Mouse (Mus musculus) stomach, embryonic 15.5 days (tissue): ENCODE results near the gene Tent2. TPM values are rescaled to one million over a fixed set of nuclear protein-coding genes. Genes with fewer than 3 reads are reported as not detected.

Source experiments
- ATAC-seq: fragments of 200-750 bp; cut with Nextera tagmentation; 2 replicates; pipeline ENCODE4 v1.8.0; 2017; ENCODE audit warnings: low read depth, moderate number of reproducible peaks, moderate TSS enrichment; ENCODE audit not compliant: insufficient read depth, low FRiP score
- H3K27ac ChIP-seq: fragments of 300-500 bp; sonication (generic); 2 replicates; pipeline ENCODE4 v1.5.1; 2015; ENCODE audit warnings: mild to moderate bottlenecking, inconsistent platforms
- H3K27me3 ChIP-seq: fragments of 300-500 bp; sonication (generic); replicated peaks from 2 replicates; pipeline ENCODE4 v1.6.1; 2015; ENCODE audit warnings: inconsistent platforms
- H3K36me3 ChIP-seq: fragments of 300-500 bp; sonication (generic); 2 replicates; pipeline ENCODE4 v1.6.1; 2015; ENCODE audit warnings: inconsistent platforms
- H3K4me1 ChIP-seq: fragments of 300-500 bp; sonication (generic); 2 replicates; pipeline ENCODE4 v1.6.1; 2015; ENCODE audit warnings: inconsistent platforms
- H3K4me2 ChIP-seq: fragments of 300-500 bp; sonication (generic); 2 replicates; pipeline ENCODE4 v1.6.1; 2015; ENCODE audit warnings: mild to moderate bottlenecking, inconsistent platforms
- H3K4me3 ChIP-seq: fragments of 300-500 bp; sonication (generic); replicated peaks from 2 replicates; pipeline ENCODE4 v1.5.1; 2015; ENCODE audit warnings: inconsistent platforms
- H3K9ac ChIP-seq: fragments of 300-500 bp; sonication (generic); 2 replicates; pipeline ENCODE4 v1.6.1; 2015; ENCODE audit warnings: inconsistent platforms
- H3K9me3 ChIP-seq: fragments of 300-500 bp; sonication (generic); 2 replicates; pipeline ENCODE4 v1.6.1; 2016; ENCODE audit warnings: inconsistent platforms
- WGBS: fragments of 180-500 bp; shearing (Covaris S2); methylation state at CpG from one replicate; pipeline ENCODE4 v1.1.7; 2015; 5-methylcytosine and 5-hydroxymethylcytosine counted together
- polyA plus RNA-seq: library from polyadenylated mRNA; unstranded; fragments of >200 nt; fragmentation: Nextera tagmentation; extraction: Ambion mirVana; gene quantifications from 2 replicates; pipeline ENCODE4 v1.2.1, GENCODE M21; 2015

Tent2 gene
- polyA plus RNA-seq: 55.0 and 60.9 TPM in 2 replicates

- Histone ChIP-seq H3K4me3 (peak within 1 kb of the TSS; percentile 88), H3K27ac (peak within 1 kb of the TSS; percentile 96), H3K4me1 (0 out of 2 replicates have a peak, but pooled peaks cover 2% of the 10 kb centered on the region), H3K36me3 (no peaks in the 10 kb centered on the region), H3K9me3 (no peaks in the 10 kb centered on the region), H3K4me2 (peak within 1 kb of the TSS; percentile 56), H3K27me3 (no peaks in the 10 kb centered on the region), H3K9ac (peak within 1 kb of the TSS; percentile 87)
- ATAC-seq: peak; percentile 99
- under 1% methylated on average over 67 of the region's 72 CpGs for WGBS
Observed at GRCm38 (mm10) chr13:93191831-93192645, at the start of gene Tent2. Gene Tent2 (minus strand): TSS chr13:93192385.

GRCm38 (mm10) chr13:93241180-93241579, 49.0 kb upstream of the Tent2 start:
- no peak for ATAC-seq
- WGBS: 75% methylated on average over 3 of the region's 3 CpGs
- H3K4me2 ChIP-seq: no peak overlapping the region
- H3K27me3 ChIP-seq: no peaks in the 10 kb centered on the region
- H3K4me1 ChIP-seq: no peaks in the 10 kb centered on the region
- no peak overlapping the region for H3K27ac ChIP-seq
- H3K4me3 ChIP-seq: no peak overlapping the region
- H3K9ac ChIP-seq: no peak overlapping the region
- H3K36me3 ChIP-seq: no peaks in the 10 kb centered on the region
- no peaks in the 10 kb centered on the region for H3K9me3 ChIP-seq

GRCm38 (mm10) chr13:93239561-93239960, 47.4 kb upstream of the Tent2 start:
- Histone ChIP-seq H3K27ac (no peak overlapping the region), H3K9ac (no peak overlapping the region), H3K9me3 (no peaks in the 10 kb centered on the region), H3K36me3 (no peaks in the 10 kb centered on the region), H3K4me2 (no peak overlapping the region), H3K4me1 (no peaks in the 10 kb centered on the region), H3K27me3 (no peaks in the 10 kb centered on the region), H3K4me3 (no peak overlapping the region)
- no peak for ATAC-seq
- 53% methylated on average over 3 of the region's 7 CpGs for WGBS

DNA sequence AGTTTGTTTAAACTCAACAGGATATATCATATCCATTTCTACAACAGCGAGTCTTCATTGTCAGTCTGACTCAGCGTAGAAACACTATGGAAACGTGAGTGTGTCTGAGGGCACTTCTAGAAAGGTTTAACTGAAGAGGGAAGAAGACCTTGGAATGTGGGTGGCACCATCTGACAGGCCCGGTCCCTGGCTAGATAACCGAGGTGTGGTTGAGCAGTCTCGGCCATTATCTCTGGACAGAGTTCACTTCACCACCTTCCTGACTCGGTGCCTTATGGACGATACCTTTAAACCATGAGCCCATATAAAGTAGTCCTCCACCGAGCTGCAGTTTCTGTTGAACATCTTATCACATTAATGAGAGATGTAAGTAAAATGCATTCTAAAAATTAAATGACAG, 46.9 kb upstream of the Tent2 start:
- Histone ChIP-seq H3K4me3 (no peak overlapping the region), H3K4me2 (no peak overlapping the region), H3K27ac (no peak overlapping the region), H3K9me3 (no peaks in the 10 kb centered on the region), H3K27me3 (no peaks in the 10 kb centered on the region), H3K4me1 (no peaks in the 10 kb centered on the region), H3K9ac (no peak overlapping the region), H3K36me3 (no peaks in the 10 kb centered on the region)
- ATAC-seq: peak; percentile 68; the same call in 1 of the 2 replicates
- 48% methylated on average over 9 of the region's 9 CpGs for WGBS

- WGBS: 51% methylated on average over 9 of the region's 9 CpGs
- H3K4me3 ChIP-seq: no peak overlapping the region
- H3K27me3 ChIP-seq: no peaks in the 10 kb centered on the region
- H3K27ac ChIP-seq: no peak overlapping the region
- no peaks in the 10 kb centered on the region for H3K36me3 ChIP-seq
- 0 out of 2 replicates have a peak, but pooled peaks have one; percentile 36 for ATAC-seq
- no peak overlapping the region for H3K9ac ChIP-seq
- H3K4me1 ChIP-seq: no peaks in the 10 kb centered on the region
- no peak overlapping the region for H3K4me2 ChIP-seq
- H3K9me3 ChIP-seq: no peaks in the 10 kb centered on the region
Observed at GRCm38 (mm10) chr13:93237677-93238398, 45.7 kb upstream of the Tent2 start.

GRCm38 (mm10) chr13:93234267-93235039, 42.3 kb upstream of the Tent2 start:
- Histone ChIP-seq H3K4me3 (no peak overlapping the region), H3K4me2 (no peak overlapping the region), H3K27ac (no peak overlapping the region), H3K9me3 (no peaks in the 10 kb centered on the region), H3K36me3 (no peaks in the 10 kb centered on the region), H3K27me3 (no peaks in the 10 kb centered on the region), H3K9ac (no peak overlapping the region), H3K4me1 (no peaks in the 10 kb centered on the region)
- no peak for ATAC-seq
- 77% methylated on average over 4 of the region's 4 CpGs for WGBS

DNA sequence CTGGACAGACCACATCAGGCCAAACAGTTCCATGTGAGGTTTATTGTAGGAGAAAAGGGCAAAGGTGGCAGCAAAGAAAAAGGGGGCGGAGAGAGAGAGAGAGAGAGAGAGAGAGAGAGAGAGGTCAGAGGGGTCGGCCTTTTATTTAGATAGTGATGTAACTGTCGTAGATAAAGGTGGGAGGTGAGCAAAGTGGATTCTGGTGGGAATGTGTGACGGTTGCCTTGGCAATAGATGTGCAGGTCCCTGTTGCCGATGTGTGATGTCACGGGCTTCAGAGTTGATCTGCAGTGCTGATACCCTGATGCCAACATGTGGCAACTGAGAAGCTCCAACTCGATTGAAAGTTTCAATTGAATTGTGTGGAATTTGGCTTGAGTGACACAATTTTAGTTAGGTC, 40.1 kb upstream of the Tent2 start:
- H3K4me2 ChIP-seq: no peak overlapping the region
- H3K4me3 ChIP-seq: no peak overlapping the region
- no peak overlapping the region for H3K27ac ChIP-seq
- 67% methylated on average over 7 of the region's 7 CpGs for WGBS
- ATAC-seq: no peak
- no peak overlapping the region for H3K9ac ChIP-seq
- no peaks in the 10 kb centered on the region for H3K4me1 ChIP-seq
- no peaks in the 10 kb centered on the region for H3K36me3 ChIP-seq
- H3K9me3 ChIP-seq: no peaks in the 10 kb centered on the region
- no peaks in the 10 kb centered on the region for H3K27me3 ChIP-seq

DNA sequence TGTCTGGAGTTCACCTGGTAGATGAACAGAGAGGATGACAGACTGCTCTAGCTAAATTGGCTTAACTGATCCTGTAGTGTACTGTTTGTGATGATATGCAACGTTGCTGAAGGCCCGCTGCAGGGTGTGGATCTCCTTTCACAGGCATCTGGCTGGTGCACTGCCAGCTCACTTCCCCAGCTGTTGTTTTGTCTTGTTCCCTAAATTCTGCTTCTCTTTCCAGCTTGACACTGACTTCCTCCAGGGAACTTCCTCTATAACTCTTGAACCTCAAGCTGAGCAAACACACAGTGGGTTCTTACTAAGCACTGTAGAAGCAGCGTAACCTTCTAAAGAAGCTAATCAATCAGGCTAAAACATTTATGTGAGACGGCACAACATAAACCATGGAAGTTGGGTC, 38.8 kb upstream of the Tent2 start:
- Histone ChIP-seq H3K9me3 (no peaks in the 10 kb centered on the region), H3K9ac (no peak overlapping the region), H3K4me1 (no peaks in the 10 kb centered on the region), H3K36me3 (no peaks in the 10 kb centered on the region), H3K27me3 (no peaks in the 10 kb centered on the region), H3K4me3 (no peak overlapping the region), H3K27ac (no peak overlapping the region), H3K4me2 (no peak overlapping the region)
- no peak for ATAC-seq
- WGBS: 44% methylated on average over 4 of the region's 4 CpGs

GRCm38 (mm10) chr13:93211741-93212140, 19.6 kb upstream of the Tent2 start:
- no peaks in the 10 kb centered on the region for H3K4me1 ChIP-seq
- no peaks in the 10 kb centered on the region for H3K36me3 ChIP-seq
- 46% methylated on average over 1 of the region's 1 CpGs for WGBS
- H3K4me3 ChIP-seq: no peak overlapping the region
- no peak for ATAC-seq
- H3K27ac ChIP-seq: no peak overlapping the region
- no peaks in the 10 kb centered on the region for H3K9me3 ChIP-seq
- no peak overlapping the region for H3K4me2 ChIP-seq
- H3K9ac ChIP-seq: no peak overlapping the region
- H3K27me3 ChIP-seq: no peaks in the 10 kb centered on the region

GRCm38 (mm10) chr13:93192646-93193026, 451 bp upstream of the Tent2 start:
- Histone ChIP-seq H3K9me3 (no peaks in the 10 kb centered on the region), H3K4me3 (peak overlapping the region; percentile 88), H3K27ac (peak overlapping the region; percentile 64; the same call in 1 of the 2 replicates), H3K9ac (no peak overlapping the region), H3K36me3 (no peaks in the 10 kb centered on the region), H3K27me3 (no peaks in the 10 kb centered on the region), H3K4me2 (peak overlapping the region; percentile 56), H3K4me1 (0 out of 2 replicates have a peak, but pooled peaks cover 2% of the 10 kb centered on the region)
- ATAC-seq: no peak
- WGBS: 49% methylated on average over 5 of the region's 5 CpGs

DNA sequence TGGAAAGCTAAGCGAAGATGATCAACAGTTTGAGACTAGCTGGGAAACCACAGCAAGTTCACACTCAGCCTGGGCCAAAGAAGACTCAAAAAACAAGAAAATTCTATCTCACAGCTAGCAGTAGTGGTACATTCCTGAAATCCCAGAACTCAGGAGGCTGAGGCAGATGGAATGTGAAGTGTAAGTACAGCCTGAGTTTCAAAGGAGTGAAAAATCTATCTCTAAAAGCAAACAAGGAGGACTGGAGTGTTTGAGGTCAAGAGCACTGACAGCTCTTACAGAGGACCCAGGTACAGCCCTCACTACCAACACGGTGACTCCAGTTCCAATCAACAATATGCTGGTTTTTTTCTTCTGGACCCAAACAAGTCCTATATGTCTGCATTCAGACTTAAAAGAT, 2.8 kb downstream of the Tent2 start:
- no peak overlapping the region for H3K4me3 ChIP-seq
- H3K27ac ChIP-seq: no peak overlapping the region
- H3K9ac ChIP-seq: no peak overlapping the region
- WGBS: 53% methylated on average over 2 of the region's 2 CpGs
- no peaks in the 10 kb centered on the region for H3K9me3 ChIP-seq
- no peak overlapping the region for H3K4me2 ChIP-seq
- H3K27me3 ChIP-seq: no peaks in the 10 kb centered on the region
- ATAC-seq: no peak
- 0 out of 2 replicates have a peak, but pooled peaks cover 2% of the 10 kb centered on the region for H3K4me1 ChIP-seq
- no peaks in the 10 kb centered on the region for H3K36me3 ChIP-seq
